Mouse (Mus musculus) B cell, adult 62 days (primary cell): ENCODE results near the gene Prelid1. TPM values are rescaled to one million over a fixed set of nuclear protein-coding genes. Genes with fewer than 3 reads are reported as not detected.

Source experiments
- total RNA-seq: library from RNA; stranded (reverse); gene quantifications from 4 replicates; pipeline ENCODE4 v1.2.4, GENCODE M21; 2023

Gene Prelid1
- total RNA-seq, result 127 to 141 TPM (median 134 TPM) in 4 replicates

DNA sequence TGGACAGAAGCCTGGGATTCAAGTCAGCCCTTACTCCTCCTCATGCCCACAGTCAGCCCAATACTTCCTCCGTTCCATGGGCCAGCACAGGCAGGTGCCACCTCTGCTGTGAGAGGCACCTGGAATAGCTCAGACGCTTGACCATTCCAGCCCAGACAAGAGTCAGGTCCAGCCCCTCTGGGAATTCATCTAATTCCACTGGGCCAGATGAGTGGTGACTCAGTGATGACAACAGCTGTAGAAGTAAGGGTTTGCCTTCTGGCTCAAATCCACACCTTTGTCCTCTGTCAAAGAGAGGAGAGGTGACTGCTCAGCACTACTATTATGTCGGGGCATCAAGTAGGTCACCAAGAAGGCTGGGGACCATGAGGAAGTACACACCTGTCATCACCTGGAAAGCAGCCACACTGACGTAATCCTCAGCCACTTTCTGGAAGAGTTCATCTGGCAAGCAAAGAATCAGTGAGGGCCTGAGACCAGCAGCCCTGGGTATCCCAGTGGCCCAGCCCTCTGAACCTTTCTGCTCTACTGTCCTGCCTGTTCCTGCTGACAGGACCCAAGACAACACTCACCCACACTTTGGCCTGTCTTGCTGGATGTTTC is at the start of gene Prelid1:
Gene Prelid1 (plus strand): TSS at position 570 of the 603 bp plus-strand sequence.

DNA sequence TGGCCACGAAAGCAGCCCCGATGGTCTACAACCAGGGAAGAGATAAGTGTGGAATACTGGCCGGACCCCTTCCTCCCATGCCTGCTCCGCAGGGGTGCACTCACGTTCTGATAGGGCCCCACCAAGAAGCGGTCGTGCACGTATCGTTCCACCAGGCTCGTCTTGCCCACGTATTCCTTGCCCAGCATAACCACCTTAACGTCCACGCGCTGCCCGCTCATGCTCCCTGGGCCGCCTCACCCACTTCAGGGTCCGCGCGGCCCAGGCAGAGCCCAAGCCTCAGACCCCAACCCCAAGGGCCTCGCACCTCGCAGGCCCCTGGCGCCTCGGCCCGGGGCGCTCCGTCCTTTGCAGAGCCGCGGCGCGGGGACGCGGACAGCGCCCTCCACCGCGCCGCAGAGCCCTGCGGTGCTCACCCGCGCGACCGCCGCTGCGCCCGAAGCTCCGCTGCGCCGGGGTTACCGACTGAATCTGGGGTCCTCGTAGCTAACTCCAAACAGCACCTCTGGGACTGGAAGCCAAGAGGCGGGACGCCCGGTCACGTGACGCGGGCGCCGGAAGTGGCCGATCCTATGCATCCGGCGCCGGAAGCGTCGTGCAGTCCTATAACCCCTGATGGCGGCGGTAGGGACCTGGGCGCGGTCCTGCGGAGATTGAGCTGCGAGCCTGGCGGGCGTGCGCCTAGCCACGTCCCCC is 1.3 kb downstream of the Prelid1 start, which contains the start of gene Rab24:
Gene Rab24 (minus strand): TSS at position 513 of the 696 bp plus-strand sequence.

DNA sequence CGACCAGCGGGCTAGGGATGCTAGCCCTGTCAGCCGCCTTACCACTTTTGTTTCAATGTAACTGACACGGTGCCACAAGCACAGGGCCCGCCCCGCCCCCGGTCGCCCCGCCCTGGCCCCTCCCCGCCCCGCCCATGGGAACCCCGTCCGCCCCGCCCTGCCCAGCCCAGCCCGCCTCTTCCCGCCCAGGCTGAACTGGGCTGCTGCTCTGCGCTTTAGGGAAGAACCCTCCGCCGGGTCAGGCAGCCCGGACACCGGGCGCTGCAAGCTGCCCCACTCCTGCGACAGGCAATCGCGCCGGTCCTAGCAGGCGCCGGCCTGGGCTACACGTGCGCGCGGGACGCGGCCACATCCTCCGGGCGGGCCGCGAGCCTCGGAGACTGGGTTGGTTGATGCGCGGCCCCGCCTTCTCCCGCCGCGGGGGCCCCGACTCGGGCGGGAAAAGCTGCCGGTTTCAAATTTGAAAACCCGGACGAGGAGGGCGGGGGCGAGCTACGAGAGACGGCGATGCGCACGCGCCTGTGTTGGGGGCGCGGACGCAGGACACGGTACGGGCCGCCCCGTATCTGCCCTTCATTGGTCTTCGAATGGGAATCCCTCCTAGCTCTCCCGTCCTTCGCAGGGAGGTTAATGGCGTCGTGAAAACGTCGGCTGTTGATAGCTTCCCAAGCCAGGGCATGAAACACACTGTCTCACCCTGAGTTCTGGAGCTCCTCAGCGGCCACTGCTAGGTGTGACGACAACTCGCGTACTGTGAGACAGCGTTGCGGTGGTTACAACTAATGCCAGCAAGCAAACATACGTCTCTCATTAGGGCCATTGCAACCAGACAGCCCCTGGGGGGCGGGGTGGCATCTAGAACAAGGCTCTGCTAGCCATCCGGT is 9.6 kb downstream of the Prelid1 start, which contains the start of gene Mxd3:
Gene Mxd3 (minus strand): TSS at position 141 of the 884 bp plus-strand sequence.

DNA sequence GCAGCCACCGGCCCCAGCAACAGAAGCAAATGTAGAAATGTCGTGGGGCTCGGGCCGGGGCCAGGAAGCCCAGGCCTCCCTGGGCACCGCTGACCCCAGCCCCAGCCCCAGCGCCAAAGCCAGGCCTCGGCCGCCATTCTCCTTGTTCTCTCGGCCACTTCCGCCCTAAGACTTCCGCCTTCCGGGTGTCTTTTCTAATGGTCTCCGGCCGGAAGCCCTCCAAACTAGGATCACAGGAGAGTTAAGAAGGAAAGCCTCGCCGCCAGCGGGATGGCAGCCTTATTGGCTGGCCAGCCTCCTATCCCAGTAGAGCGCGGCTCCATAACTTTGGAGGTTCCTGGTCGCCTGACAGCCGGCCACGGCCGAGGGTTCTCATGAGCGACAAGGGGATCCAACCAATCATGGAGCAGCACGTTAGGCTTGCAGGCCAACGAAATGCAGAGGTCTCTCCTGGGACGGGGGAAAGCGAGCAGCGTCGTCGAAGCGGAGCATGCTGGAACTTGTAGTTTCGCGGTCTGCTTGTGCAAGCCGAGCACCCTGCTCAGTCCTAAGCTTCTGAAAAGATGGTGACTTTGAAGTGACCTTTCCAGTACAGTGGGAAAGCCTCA is 42.3 kb downstream of the Prelid1 start, which contains the start of gene Lman2:
Gene Lman2 (minus strand): TSS at position 331 of the 608 bp plus-strand sequence.

DNA sequence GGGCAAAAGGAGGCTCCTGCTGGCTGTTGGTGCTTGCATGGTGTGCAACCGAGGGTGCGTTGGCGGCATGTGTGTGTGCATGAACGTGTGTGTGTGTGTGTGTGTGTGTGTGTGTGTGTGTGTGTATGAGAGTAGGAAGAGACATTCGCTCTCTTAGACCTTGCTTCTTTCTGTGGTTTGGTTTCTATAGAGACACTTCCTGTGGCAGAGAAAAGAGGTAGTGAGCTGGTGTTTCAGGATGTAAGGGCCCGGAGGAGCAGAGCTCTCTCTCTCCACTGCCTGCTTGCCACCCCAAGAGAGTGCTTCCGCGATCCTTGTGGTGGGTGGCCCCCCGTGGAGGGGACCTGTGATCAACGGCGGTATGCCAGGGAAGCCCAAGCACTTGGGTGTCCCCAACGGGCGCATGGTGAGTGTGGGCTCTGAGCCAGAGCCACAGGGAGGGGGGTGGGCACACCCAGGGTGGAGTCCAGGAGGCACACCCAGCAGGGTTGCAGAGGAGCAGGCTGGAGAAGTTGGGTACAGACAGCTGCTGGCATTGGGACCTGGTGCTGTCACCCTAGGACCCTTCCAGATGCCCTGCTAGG is 49.3 kb downstream of the Prelid1 start, which contains the start of gene Rgs14:
Gene Rgs14 (plus strand): TSS at position 202 of the 584 bp plus-strand sequence.

Other genes with a start within 250 kb of the Prelid1 start
- 71.4 to 77.7 TPM (median 73.3 TPM) in 4 replicates for gene Uimc1, start 220.2 kb upstream of the Prelid1 start, total RNA-seq
- 21.9 to 26.8 TPM (median 24.0 TPM) in 4 replicates for gene Zfp346, start 215.2 kb upstream of the Prelid1 start, total RNA-seq
- not detected in 4 replicates for gene Gm17617, start 187.0 kb upstream of the Prelid1 start, total RNA-seq
- not detected in 4 replicates for gene Fgfr4, start 167.9 kb upstream of the Prelid1 start, total RNA-seq
- 189 to 199 TPM (median 192 TPM) in 4 replicates for gene Nsd1, start 110.7 kb upstream of the Prelid1 start, total RNA-seq
- gene Rab24, start 1.4 kb downstream of the Prelid1 start, total RNA-seq, result 52.1 to 59.6 TPM (median 56.7 TPM) in 4 replicates
- gene Mxd3, start 9.3 kb downstream of the Prelid1 start, total RNA-seq, result 0.40 to 1.3 TPM (median 0.82 TPM) in 4 replicates
- gene Lman2, start 42.3 kb downstream of the Prelid1 start, total RNA-seq, result 110 to 117 TPM (median 115 TPM) in 4 replicates
- gene Rgs14, start 49.2 kb downstream of the Prelid1 start, total RNA-seq, result 70.0 to 75.1 TPM (median 71.6 TPM) in 4 replicates
- gene Slc34a1, start 77.7 kb downstream of the Prelid1 start, total RNA-seq, result 0.34 to 0.57 TPM in 2 of 4 replicates, not detected in the others
- gene Pfn3, start 94.7 kb downstream of the Prelid1 start, total RNA-seq, result not detected in 4 replicates
- gene F12, start 106.3 kb downstream of the Prelid1 start, total RNA-seq, result 1.7 to 3.4 TPM (median 2.1 TPM) in 4 replicates
- 450 to 472 TPM (median 456 TPM) in 4 replicates for gene Grk6, start 124.6 kb downstream of the Prelid1 start, total RNA-seq
- 35.7 to 43.7 TPM (median 39.2 TPM) in 4 replicates for gene Prr7, start 143.8 kb downstream of the Prelid1 start, total RNA-seq
- gene Dbn1, start 167.6 kb downstream of the Prelid1 start, total RNA-seq, result 0.22 to 0.52 TPM (median 0.36 TPM) in 4 replicates
- 27.3 to 33.8 TPM (median 28.3 TPM) in 4 replicates for gene Pdlim7, start 193.2 kb downstream of the Prelid1 start, total RNA-seq
- 301 to 339 TPM (median 308 TPM) in 4 replicates for gene Dok3, start 208.8 kb downstream of the Prelid1 start, total RNA-seq
- 135 to 141 TPM (median 138 TPM) in 4 replicates for gene Ddx41, start 216.2 kb downstream of the Prelid1 start, total RNA-seq